Mouse (Mus musculus): ENCODE results near the gene Cers6. TPM values are rescaled to one million over a fixed set of nuclear protein-coding genes. Genes with fewer than 3 reads are reported as not detected.

The Cers6 gene
- polyA plus RNA-seq, 1 experiment, result not detected

DNA sequence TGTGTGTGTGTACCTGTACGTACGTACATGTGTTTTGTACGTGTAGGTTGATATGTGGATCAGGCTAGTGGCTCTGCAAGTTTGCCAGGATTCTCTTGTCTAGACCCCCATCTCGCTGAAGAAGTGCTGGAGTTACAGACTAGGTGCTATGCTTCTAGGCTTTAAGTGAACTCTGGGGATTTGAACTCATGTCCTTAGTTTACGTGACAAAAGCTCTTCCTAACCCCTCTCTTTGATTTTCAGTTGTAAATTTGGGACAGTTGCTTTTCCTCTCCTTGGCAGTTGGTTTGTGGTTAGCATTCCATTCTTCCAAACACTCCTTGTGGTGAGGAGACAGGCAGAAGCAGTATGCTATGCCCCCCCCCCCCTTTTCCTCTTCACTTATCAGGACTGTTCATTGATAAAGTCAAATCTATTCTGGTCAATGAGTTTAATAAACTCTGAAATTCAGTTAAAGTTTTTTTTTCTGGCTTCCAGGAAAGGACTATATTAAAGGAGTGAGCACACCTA is 28.5 kb downstream of the Cers6 start:
- no peak overlapping the region for H3K27ac ChIP-seq (ENCODE audit: insufficient read depth, low read depth, low read length)
- no peak for TF ChIP-seq POLR2A (IDR thresholded peaks at IDR 0.05; ENCODE audit: insufficient read depth, low read depth, low read length)
- no peak for TF ChIP-seq CTCF (IDR thresholded peaks at IDR 0.05; ENCODE audit: insufficient read depth, low read depth, low read length)
- WGBS, result 94% methylated on average over 5 of the region's 5 CpGs

DNA sequence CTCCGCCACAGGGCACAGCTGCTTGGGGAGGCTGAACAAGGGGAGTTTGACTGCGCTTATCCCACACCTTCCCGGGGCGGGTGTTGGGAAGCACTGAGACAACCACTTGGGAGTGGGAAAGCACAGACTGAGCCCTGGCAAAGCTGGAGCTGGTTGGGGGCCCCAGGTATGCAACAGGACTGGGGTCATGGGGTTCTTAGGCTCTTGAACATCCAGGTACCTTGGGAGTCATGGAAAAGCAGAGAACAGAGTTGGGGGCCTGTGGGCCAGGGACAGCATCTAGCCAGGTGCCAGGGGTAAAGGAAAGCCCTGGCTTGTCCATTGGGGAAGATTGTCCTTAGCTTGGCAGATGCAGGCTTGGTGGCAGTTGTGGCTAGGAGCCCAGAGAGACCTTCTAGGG is 31.2 kb downstream of the Cers6 start:
- TF ChIP-seq POLR2A (IDR thresholded peaks at IDR 0.05; ENCODE audit: insufficient read depth, low read depth, low read length) (no peak), CTCF (IDR thresholded peaks at IDR 0.05; ENCODE audit: insufficient read depth, low read depth, low read length) (no peak)
- H3K27ac ChIP-seq (ENCODE audit: insufficient read depth, low read depth, low read length), result no peak overlapping the region
- H3K4me1 ChIP-seq (ENCODE audit: control insufficient read depth, insufficient read depth, low read length), result peaks cover 11% of the 10 kb centered on the region
- 96% methylated on average over 4 of the region's 4 CpGs for WGBS
- no peak overlapping the region for H3K4me3 ChIP-seq (ENCODE audit: insufficient read depth, low read depth, low read length)

More for the DNA sequence above, 28.5 kb downstream of the Cers6 start:
- Histone ChIP-seq H3K4me3 (ENCODE audit: insufficient read depth, low read depth, low read length) (no peak overlapping the region), H3K4me1 (ENCODE audit: control insufficient read depth, insufficient read depth, low read length) (peaks cover 19% of the 10 kb centered on the region)

DNA sequence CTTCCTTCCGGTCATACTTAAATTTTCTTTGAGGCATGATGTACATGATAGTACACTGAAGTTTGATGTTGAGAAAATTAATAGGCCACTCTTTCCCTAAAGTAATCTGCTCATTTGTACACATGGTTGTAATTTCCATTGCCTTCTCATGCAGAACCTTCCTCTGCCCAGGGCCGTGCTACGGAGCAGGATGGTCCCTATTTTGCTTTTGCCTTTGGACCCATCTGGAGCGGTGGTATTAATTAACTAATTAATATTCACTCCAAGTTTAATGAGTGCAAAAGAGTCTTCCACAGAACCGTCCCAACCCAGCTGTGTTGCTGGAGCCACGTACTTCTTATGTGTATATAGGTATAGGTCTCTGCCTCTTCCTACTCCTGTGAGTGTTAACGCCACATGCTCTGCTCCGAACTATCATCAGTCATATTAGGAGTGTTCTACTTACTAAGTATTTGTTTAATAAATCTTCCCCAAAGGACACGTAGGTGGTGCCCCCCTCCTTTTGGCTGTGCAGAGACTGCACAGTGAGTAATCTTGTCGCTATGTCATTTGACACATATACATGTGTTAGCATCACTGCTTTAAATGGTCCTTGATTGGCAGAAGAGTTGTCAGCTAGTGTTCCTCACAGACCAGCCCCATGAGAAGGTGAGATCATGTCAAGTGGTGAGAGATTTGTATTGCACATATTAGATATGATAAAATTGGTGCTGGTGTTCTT is 34.0 kb downstream of the Cers6 start:
- H3K4me3 ChIP-seq (ENCODE audit: insufficient read depth, low read depth, low read length), result no peak overlapping the region
- no peak overlapping the region for H3K27ac ChIP-seq (ENCODE audit: insufficient read depth, low read depth, low read length)
- no peak for TF ChIP-seq POLR2A (IDR thresholded peaks at IDR 0.05; ENCODE audit: insufficient read depth, low read depth, low read length)
- no peak for TF ChIP-seq CTCF (IDR thresholded peaks at IDR 0.05; ENCODE audit: insufficient read depth, low read depth, low read length)
- WGBS, result 74% methylated on average over 10 of the region's 10 CpGs
- H3K4me1 ChIP-seq (ENCODE audit: control insufficient read depth, insufficient read depth, low read length), result peaks cover 9% of the 10 kb centered on the region

DNA sequence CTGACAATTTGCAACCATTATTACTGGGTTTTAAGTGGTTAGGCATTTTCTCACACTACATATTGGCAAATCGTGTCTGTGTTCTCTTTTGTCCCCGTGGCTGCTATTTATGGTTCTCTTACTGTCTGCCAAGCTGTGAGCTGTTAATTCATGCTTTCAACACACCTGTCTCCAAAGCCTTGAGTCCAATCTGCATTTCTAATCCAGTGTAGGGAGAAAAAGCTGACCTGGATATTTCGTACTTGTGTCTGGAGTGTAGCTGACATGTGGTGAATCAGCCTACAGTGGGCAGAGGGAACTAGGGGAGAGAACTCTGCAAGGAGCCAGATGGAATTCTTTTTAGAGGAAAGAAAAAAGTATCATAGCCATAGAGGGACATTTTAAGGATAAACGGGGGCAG is 35.0 kb downstream of the Cers6 start:
- WGBS, result 22% methylated on average over 4 of the region's 4 CpGs
- TF ChIP-seq CTCF (IDR thresholded peaks at IDR 0.05; ENCODE audit: insufficient read depth, low read depth, low read length) (no peak), POLR2A (IDR thresholded peaks at IDR 0.05; ENCODE audit: insufficient read depth, low read depth, low read length) (no peak)
- peaks cover 14% of the 10 kb centered on the region for H3K4me1 ChIP-seq (ENCODE audit: control insufficient read depth, insufficient read depth, low read length)
- no peak overlapping the region for H3K4me3 ChIP-seq (ENCODE audit: insufficient read depth, low read depth, low read length)
- H3K27ac ChIP-seq (ENCODE audit: insufficient read depth, low read depth, low read length), result peak overlapping the region; percentile 20; the same call in 1 of the 2 replicates

DNA sequence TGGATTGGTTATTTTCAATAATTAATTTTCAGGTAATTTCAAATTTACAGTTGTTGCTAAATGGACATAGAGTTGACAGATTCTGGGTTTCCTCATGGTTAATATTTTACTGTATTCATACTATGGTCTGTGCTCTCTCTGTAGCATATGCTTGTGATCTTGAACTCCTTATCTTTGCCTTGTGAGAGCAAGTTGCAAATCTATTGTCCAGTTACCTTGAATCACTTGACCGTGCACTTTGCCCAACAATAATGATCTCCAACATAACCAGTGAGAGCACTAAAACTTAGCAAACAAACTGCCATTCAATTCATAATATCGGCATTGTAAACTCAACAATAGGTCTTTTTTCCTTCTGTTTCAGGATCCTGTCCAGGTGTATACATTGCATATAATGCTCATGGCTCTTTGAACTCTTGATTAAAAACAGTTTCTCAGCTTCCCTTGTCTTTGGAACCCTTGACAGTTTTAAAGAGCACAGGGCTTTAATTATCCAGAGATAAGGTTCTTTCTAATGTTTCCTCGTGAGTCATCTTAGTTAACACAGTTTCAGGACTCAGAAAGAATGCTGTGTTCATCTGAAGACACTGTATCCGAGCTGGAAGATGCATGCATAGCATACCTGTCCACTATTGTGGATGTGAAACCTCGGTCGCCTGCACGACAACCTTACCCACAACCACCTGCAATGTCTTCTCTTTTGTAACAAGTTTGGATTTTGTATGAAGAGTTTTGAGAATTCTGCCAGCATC is 38.7 kb downstream of the Cers6 start:
- Histone ChIP-seq H3K27ac (ENCODE audit: insufficient read depth, low read depth, low read length) (no peak overlapping the region), H3K4me1 (ENCODE audit: control insufficient read depth, insufficient read depth, low read length) (peaks cover 13% of the 10 kb centered on the region), H3K4me3 (ENCODE audit: insufficient read depth, low read depth, low read length) (no peak overlapping the region)
- TF ChIP-seq CTCF (IDR thresholded peaks at IDR 0.05; ENCODE audit: insufficient read depth, low read depth, low read length), result no peak
- no peak for TF ChIP-seq POLR2A (IDR thresholded peaks at IDR 0.05; ENCODE audit: insufficient read depth, low read depth, low read length)
- WGBS, result 60% methylated on average over 7 of the region's 7 CpGs

DNA sequence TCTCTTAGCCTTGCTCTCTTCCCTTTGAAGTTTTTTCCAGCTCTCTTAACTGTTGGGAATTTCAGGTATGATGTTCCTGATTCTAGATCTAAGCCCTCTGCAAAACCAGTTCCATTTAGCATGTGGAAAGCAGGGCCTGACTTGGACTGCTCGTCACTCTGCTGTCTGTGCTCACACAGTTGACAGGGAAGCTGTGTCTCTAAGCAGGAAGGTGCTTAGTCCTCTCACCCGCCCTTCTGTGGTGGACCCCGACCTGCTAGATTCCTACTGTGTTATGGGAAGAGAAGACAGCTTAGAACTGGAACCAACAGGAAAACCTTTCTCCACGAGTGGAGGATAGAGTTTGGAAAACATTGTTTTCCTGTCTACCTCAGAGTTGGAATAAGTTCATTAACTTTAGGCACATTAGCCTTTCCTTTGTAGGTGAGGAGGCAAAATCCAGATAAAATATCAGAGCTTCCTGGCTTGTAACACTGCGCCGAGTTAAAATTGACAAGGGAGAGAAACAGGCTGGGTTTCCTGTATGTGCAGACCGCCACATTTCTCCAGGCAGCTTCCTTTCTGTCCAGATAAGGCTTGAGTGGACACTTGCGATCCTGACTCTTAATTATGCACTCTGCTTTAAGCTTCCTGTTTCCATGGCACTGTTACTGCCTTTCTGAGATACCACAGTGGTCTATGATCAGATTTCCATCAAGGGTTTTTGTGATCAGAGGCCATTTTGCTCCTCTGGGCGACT is 39.6 kb downstream of the Cers6 start:
- Histone ChIP-seq H3K4me3 (ENCODE audit: insufficient read depth, low read depth, low read length) (no peak overlapping the region), H3K27ac (ENCODE audit: insufficient read depth, low read depth, low read length) (peak overlapping the region; percentile 31; the same call in 1 of the 2 replicates), H3K4me1 (ENCODE audit: control insufficient read depth, insufficient read depth, low read length) (peaks cover 11% of the 10 kb centered on the region)
- TF ChIP-seq CTCF (IDR thresholded peaks at IDR 0.05; ENCODE audit: insufficient read depth, low read depth, low read length) (no peak), POLR2A (IDR thresholded peaks at IDR 0.05; ENCODE audit: insufficient read depth, low read depth, low read length) (no peak)
- WGBS, result 79% methylated on average over 9 of the region's 9 CpGs

DNA sequence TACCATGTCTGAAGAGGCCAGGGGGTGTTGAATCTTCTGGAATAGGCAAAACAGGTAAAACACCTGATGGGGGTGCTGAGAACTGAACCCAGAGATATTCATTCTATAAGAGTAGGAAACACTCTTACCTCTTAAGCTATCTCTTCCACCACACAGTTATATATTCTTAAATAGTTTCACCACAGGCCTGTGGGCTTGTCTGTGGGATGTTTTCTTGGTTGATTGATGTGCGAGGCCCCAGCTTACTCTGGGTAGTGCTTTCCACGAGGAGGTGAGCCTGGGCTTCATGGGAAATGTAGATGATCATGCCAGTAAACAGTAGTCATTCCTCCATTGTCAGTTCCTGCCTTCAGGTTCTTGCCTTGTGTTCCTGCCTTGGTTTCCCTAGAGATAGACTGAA is 40.5 kb downstream of the Cers6 start:
- no peak overlapping the region for H3K4me3 ChIP-seq (ENCODE audit: insufficient read depth, low read depth, low read length)
- WGBS, result 93% methylated on average over 2 of the region's 2 CpGs
- H3K4me1 ChIP-seq (ENCODE audit: control insufficient read depth, insufficient read depth, low read length), result peaks cover 13% of the 10 kb centered on the region

DNA sequence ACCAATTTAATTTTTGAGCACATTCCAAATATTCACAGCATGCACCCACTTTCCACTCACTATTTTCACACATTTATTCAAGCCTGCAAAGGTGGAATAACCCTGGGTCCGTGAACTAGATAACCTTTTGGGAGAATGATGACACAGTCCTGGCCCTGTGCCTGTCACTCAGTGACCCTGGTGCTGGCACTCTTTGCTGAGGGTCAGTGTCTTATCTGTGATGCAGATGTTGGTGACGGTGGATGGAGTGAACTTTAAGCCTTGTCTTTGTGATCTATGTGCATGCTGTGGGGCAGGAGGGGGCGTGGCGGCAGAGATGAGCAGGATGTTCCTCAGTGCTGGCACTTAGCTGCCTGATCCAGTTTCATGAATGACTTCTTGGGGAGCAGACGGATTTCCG is 41.3 kb downstream of the Cers6 start:
- H3K4me3 ChIP-seq (ENCODE audit: insufficient read depth, low read depth, low read length), result no peak overlapping the region
- 75% methylated on average over 6 of the region's 6 CpGs for WGBS

More for the DNA sequence above, 40.5 kb downstream of the Cers6 start:
- no peak overlapping the region for H3K27ac ChIP-seq (ENCODE audit: insufficient read depth, low read depth, low read length)
- no peak for TF ChIP-seq POLR2A (IDR thresholded peaks at IDR 0.05; ENCODE audit: insufficient read depth, low read depth, low read length)
- TF ChIP-seq CTCF (IDR thresholded peaks at IDR 0.05; ENCODE audit: insufficient read depth, low read depth, low read length), result no peak

More for the DNA sequence above, 41.3 kb downstream of the Cers6 start:
- Histone ChIP-seq H3K27ac (ENCODE audit: insufficient read depth, low read depth, low read length) (no peak overlapping the region), H3K4me1 (ENCODE audit: control insufficient read depth, insufficient read depth, low read length) (peaks cover 13% of the 10 kb centered on the region)
- TF ChIP-seq POLR2A (IDR thresholded peaks at IDR 0.05; ENCODE audit: insufficient read depth, low read depth, low read length), result no peak
- TF ChIP-seq CTCF (IDR thresholded peaks at IDR 0.05; ENCODE audit: insufficient read depth, low read depth, low read length), result no peak

Data from olfactory bulb, adult 2 months (tissue).